14 mouse cellular contexts compared by ENCODE assay signal in the genomic region with DNA sequence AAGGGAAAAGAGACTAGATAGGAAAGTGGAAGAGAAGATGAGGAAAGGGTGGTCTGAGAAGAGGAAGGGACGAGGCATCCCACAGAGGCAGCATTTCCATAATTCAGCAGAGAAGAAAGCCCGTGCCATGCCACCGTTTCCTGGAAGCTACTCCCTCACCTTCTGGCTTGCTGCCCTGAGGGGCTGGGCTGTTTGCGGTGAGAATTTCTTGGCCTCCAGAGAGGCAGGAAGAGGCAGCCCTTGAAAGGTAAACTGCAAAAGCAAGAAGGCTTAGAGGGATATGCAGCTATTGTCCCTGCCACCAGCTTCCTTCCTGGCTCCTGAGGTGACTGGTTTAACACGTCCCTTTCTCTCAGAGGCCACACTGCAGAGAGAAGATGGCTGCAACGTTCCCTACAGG.
DNase-seq lines count a peak whose midpoint lies in the region; ATAC-seq and TF ChIP-seq lines count a peak whose summit lies in the region.
"Had no signal": no experiment of that assay in that cellular context is flagged by ENCODE, and none has a peak within 500 bp of the region (broad histone marks: within the 10 kb centered on the region; RNA-seq: fewer than 3 reads in every experiment).

No protein-coding gene starts in this region.

- WGBS in lung, embryonic 14.5 days: 18% methylated on average over 6 of the region's 6 CpGs

- H3K9me3 ChIP-seq in lung, embryonic 14.5 days (ENCODE audit: low read depth, low read length): no peaks in the 10 kb centered on the region
- H3K9me3 ChIP-seq: limb, embryonic 12.5 days had no signal

- H3K27ac ChIP-seq in lung, embryonic 14.5 days (ENCODE audit: low read depth): no peak overlapping the region
- H3K27ac ChIP-seq: limb, embryonic 12.5 days had no signal

- no peak overlapping the region for H3K9ac ChIP-seq in lung, embryonic 14.5 days
- H3K9ac ChIP-seq: limb, embryonic 12.5 days; liver, postnatal 0 days had no signal

- no peaks in the 10 kb centered on the region for H3K27me3 ChIP-seq in lung, embryonic 14.5 days (ENCODE audit: insufficient read depth, low read length)

- H3K4me2 ChIP-seq in lung, embryonic 14.5 days: no peak overlapping the region
- H3K4me2 ChIP-seq: limb, embryonic 12.5 days had no signal

- peak; percentile 32 to 49 for DNase-seq in cerebellum, postnatal 25 days
- DNase-seq in lung, adult 18-20 months: peak; percentile 5 to 31
- DNase-seq in lung, postnatal 14 days: no peak
- peak; percentile 29 for DNase-seq in T-cell, adult 2 months (ENCODE audit: low spot score)
- DNase-seq in lung, embryonic 14.5 days: peak; percentile 69
- no peak for DNase-seq in gastrocnemius, adult 8-10 months (ENCODE audit: low spot score in 2 of 2)
- DNase-seq: B cell, adult 2 months; heart, adult 18-20 months; heart, postnatal 10 days; kidney, adult 18-20 months; liver, postnatal 0 days had no signal

- no peak for TF ChIP-seq CTCF in lung, embryonic 14.5 days (IDR thresholded peaks at IDR 0.05; ENCODE audit: low read depth)

- no peaks in the 10 kb centered on the region for H3K4me1 ChIP-seq in lung, embryonic 14.5 days (ENCODE audit: insufficient read depth)

- ATAC-seq in cerebellum, adult (ENCODE audit: insufficient number of reproducible peaks, low FRiP score, low TSS enrichment): no peak
- ATAC-seq in lung, embryonic 14.5 days (ENCODE audit: insufficient read depth): no peak
- no peak for ATAC-seq in erythroblast, adult 5-6 weeks (replicated peaks; ENCODE audit: low FRiP score, poor library complexity, severe bottlenecking)
- ATAC-seq: liver, postnatal 0 days had no signal

- H3K36me3 ChIP-seq in lung, embryonic 14.5 days (ENCODE audit: insufficient read depth): no peaks in the 10 kb centered on the region
- H3K36me3 ChIP-seq: limb, embryonic 12.5 days had no signal

- no peak overlapping the region for H3K4me3 ChIP-seq in lung, embryonic 14.5 days (ENCODE audit: low read depth, low read length)
- H3K4me3 ChIP-seq: limb, embryonic 12.5 days had no signal

Comparison
In these comparisons a context has a peak if more than half of its experiments do, and no peak if none do; other contexts are left out.
1. DNase-seq: peak in cerebellum, postnatal 25 days (2 of 2), lung, adult 18-20 months (2 of 2), T-cell, adult 2 months (single experiment) and lung, embryonic 14.5 days (single experiment); none in lung, postnatal 14 days (single experiment) and gastrocnemius, adult 8-10 months (0 of 2).